Mouse (Mus musculus) adrenal gland, adult 2 months (tissue): Measurements from ENCODE around the gene Apobec2. TPM values are rescaled to one million over a fixed set of nuclear protein-coding genes. Genes with fewer than 3 reads are reported as not detected.

Experiments
- DNase-seq: peaks from one replicate; pipeline ENCODE4 v3.0.0; 2021
- polyA plus RNA-seq: library from polyadenylated mRNA; depleted of rRNA; stranded (reverse); fragments of >200 nt; gene quantifications from 2 replicates; pipeline ENCODE4 v1.2.3, GENCODE M21; 2012; rRNA removed
- total RNA-seq, 2 experiments: library from RNA; stranded (reverse); gene quantifications; 2 replicates each; pipeline ENCODE4 v1.2.3; 2021

Apobec2 gene
- total and polyA plus RNA-seq, 3 experiments = 0.28 to 2.0 (median 1.7) TPM

DNA sequence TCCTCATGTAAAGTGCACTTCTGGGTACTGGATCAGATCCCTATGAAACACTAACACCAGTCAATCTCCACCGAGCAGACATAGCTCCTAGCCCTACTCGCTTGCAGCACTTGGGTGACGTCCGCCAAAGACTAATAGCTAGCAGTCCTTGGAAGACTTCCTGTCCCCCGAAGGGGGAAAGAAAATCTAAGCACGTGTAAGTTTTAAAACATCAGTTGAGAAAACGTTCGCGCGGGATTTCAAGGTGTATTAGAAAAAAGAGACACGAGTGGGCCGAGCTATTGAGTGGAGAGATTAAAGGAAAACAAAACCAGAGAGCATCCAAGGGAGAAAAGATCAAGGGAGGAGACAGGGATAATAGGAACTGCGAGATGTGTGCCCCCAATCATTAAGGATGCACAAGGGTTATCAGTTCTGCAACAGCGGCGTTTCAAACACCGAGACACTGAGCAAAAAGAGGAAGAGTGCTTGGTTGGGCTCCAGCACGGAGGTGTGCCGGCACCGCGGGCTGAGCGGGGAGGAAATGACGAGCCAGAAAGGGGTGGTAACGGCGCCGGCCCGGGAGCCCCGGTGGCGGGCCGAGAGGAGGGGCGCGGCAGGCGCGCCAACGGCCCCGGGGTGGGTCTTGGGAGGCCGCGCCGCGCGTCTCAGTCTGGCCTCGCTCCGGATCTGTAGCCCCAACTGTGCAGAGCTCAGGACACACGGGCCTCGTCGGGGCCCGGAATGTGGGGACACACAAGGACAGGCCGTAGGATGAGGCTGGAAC, 24.0 kb downstream of the Apobec2 start:
- peak; percentile 86 for DNase-seq

DNA sequence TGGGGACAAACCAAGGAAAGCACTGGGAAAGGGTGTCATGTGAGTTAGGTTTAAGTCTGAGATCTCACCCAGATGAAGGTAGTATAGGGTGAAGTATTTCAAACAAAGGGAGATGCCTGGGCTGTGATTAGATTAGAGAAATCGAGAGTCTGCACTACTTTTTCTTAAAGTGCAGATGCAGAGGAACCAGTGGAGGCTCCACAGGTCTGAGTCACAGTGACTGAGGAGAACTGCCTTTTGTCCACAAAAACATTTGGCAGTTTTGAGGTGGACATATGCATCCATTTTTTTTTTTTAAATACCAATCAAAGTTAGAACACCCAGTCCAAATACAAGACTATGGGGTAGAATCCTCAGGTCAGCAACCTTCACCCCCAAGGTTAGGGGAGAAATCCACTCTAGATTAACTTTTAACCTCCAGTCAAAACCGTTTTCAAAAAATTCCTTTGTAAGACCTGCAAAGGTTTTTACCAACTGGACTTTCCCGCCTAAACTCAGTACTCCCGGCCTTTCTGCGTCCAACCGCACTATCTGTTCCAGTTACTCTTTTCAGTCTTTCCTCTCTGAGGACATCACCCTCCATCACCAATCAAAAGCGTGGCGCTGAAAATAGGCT, 24.7 kb downstream of the Apobec2 start:
- DNase-seq = no peak

DNA sequence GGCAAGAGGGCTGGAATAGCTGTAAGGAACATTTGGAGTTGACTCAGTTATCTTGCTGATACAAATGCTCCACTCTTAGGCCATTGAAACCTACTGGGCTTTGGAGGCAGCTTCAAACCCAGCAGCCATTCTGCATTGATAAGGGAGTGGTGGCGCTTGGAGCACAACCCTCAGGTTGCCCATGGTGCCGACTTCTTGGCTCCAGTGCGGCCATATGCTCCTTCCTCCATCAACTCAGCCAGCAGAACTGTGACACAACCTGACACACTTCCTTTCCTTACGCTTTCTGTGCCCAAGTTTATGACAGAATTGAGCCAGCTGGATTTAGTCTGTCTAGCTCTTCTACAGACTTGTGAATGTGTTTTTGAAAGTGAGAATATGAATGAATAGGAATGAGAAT, 25.6 kb downstream of the Apobec2 start:
- no peak for DNase-seq

DNA sequence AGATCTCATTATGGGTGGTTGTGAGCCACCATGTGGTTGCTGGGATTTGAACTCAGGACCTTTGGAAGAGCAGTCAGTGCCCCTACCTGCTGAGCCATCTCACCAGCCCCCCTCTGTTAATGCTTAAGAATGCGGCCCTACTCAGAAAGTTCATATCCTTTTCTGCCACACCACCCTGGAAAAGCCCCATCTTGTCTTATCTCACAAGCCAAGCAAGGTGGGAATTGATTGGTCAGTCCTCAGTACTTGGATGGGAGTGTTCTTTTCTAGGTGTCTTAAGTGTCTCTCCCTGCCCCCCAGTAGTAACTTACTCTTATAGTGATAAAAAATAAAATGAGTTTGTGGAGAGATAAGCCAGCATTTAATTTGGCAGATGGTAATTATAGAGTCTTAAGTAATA, 28.0 kb downstream of the Apobec2 start:
- no peak for DNase-seq

DNA sequence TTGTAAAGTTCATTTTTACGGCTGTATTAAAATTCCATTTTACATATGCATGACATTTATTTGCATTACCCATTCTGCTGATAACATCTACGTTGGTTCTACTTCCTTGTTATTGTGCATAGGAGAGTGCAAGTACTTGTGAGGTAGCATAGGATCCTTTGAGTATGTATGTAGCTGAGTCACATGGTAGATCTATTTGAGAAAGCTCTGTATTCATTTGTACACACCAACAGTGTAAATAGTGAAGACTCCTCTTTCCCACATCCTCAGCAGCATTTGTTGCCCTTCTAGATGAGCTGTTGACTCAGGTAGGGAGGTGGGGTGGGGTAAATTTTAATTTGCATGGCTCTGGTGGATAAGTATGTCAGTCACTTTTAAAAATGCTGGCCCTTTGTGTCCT, 28.9 kb downstream of the Apobec2 start:
- DNase-seq = no peak

DNA sequence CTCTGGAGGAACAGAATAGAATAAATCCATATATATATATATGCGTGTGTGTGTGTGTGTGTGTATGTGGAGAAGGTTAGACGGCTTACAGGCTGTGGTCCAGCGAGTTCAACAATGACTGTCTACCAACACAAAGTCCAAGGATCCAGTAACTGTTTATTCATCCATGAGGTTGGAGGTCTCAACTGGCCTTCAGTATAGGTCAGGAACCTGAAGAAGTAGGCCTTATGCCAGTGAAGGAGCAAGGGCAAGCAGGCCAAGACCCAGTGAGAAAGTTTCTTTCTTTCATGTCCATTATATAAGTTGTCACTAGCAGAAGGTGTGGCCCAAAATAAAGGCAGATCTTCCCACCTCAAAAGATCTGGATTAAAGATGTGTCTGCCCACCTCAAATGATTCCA, 30.0 kb downstream of the Apobec2 start:
- DNase-seq = no peak

DNA sequence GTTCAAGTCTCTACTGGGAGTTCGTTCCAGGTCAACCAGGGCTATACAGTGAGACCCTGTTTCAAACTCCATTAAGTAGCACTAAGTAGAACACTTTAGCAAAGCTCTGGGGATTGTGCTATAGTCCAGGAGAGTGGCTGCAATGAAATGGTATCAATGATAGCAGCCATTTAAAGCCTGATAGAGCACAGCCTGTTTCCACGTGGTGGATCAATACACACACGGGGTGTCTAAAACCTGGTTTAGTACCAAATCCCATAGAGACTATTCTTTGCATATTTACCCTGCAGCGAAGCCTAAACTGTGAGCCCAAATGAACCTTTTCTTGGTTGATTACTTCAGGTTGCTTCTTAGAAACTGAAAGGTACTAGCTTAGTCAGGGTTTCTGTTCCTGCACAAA, 31.0 kb downstream of the Apobec2 start:
- DNase-seq = no peak

DNA sequence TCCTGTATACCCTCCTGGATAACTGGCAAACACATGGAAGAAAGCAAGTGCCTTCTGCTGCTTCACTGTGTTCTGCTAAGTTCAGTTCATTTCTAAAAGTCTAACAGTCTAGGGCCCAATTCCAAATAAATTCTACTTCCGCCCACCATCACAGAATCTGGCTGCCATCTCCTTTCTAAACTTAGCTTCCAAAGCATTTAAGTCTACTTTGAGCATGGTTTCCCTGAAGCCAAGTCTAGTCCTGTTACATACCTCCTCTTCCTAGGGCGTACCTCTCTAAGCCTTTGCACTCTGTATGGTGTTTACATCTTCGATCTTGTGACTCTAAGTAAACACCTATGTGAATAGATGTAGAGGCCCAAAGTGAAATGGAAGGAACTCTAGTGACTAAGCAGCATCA, 40.1 kb downstream of the Apobec2 start:
- DNase-seq = no peak

DNA sequence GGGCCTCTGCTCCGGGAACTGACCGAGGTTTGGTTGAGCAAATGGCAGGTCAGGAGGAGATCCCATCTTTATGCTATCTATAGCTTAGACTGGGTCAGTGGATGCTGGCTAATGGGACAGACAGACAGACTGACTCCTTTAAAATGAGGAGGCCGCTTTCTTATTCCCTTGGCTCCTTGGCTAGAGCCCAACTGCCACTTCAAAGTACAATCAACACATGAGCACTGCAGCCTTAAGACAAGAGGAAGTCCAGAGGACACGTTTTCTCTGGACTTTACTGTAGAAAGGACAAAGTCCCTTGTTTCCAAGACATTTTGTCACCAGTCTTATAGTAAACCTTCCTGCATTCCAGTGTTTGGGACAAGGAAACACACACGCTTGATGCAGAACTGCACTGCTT, 41.3 kb downstream of the Apobec2 start:
- no peak for DNase-seq

DNA sequence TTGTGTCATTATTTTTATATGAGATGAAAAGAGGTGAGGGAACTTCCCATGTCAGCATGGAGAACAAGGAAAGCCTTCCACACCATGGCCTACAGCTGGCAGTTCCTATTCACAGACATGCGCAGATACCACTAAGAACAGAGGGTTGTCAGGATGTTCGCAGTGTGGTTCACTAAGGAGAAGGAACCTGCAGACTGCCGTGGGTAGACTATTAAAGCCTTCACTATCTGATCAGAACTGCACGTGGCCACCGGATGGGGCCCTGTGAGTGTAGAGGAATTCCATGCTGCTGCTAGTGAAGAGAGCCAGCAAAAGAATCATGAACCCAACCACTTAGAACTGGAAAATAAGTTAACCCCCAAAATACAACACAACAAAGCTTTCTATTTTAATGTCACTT, 43.3 kb downstream of the Apobec2 start:
- no peak for DNase-seq

DNA sequence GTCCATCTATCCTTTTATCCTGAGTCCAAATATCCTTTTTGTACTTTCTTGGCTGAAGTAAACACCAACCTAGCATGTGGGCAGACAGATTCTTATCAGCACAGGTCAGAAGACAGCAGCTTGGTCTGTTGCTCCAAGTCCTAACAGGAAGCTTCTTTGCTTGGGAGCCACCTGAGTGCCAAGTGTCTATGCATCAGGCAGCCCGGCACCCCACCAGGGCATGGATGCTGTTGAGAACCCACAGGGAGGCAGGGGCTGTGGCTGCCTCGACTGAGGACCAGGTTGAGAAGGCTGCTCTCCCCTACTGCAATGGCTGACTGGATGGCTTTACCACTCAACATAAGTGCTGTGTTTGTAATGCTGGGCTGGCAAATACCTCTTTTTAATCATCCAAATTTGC, 44.1 kb downstream of the Apobec2 start:
- DNase-seq = no peak

DNA sequence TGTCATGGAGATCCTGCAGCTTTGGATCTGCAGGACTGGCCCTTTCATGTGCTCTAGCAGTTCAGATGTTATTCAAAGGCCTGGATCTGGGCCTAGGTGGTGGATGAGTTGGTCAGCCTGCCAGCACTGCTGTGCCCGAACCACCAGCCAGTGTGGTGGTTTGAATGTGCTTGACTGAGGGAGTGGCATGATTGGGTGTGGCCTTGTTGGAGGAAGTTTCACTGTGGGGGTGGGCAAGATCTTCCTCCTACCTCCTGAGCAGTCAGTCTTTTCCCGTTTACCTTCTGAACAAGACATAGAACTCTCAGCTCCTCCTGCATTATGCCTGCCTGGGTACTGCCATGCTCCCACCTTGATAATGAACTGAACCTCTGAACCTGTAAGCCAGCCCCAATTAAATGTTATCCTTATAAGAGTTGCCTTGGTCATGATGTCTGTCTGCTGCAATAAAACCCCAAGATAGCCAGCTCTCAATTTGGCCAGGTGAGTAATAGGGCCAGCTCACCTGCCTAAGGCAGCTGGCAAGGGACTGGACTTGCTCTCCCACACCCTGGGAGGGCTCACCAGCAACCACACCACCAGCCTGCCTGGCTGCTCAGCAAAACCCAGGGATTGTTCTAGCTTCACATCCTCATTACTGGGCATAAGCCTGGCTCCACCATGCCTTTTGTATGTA, 46.8 kb downstream of the Apobec2 start:
- DNase-seq = no peak

DNA sequence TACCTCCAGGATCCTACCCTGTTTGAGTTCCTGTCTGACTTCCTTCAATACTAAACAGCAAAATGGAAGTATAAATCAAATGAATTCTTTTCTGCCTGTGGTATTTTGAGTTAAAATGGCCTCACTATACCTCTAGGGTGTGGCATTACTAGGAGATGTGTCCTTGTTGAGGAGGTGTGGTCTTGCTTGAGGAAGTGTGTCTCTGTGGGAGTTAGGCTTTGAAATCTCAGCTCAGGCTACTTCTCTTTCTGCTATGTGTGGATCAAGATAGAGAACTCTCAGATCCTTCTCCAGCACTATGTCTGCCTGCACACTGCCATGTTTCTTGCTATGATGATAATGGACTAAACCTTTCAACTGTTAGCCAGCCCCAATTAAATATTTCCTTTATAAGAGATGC, 53.7 kb downstream of the Apobec2 start:
- DNase-seq = no peak

DNA sequence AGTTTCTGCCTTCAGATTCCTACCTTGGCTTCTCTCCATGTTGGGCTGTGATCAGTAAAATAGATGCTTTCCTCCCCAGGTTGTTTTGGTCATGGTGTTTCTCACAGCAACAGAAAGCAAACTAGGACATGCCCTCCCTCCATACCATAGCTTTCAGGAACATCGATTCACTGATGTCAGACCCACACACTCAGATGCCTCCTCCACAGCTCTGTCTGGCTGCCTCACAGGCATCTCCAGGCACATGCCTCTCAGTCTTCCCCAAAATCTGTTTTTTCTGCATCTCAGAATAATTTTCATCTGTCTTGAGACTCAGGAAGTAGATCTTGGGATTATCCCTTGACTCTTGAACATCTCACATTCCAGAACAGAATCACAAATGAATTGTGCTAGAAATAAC, 56.6 kb downstream of the Apobec2 start:
- DNase-seq = no peak

DNA sequence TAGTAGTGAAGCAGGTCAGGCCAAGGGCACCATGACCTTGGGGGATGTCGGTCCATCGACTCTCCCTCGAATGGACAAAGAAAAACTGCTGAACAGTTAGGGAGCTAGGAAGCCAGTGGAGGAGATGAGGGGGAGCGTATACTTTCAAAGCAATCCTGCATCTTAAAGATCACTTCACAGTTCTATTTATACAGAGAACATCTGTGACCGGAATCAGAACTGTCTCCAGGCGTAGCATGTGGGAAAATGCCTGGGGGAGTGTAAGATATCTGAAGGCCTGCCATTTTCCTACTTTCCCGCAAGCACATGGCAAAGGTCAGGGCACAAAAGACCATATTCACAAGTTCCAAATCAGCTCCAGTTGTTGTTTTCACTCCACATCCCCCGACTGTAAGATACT, 59.7 kb downstream of the Apobec2 start:
- DNase-seq = no peak

DNA sequence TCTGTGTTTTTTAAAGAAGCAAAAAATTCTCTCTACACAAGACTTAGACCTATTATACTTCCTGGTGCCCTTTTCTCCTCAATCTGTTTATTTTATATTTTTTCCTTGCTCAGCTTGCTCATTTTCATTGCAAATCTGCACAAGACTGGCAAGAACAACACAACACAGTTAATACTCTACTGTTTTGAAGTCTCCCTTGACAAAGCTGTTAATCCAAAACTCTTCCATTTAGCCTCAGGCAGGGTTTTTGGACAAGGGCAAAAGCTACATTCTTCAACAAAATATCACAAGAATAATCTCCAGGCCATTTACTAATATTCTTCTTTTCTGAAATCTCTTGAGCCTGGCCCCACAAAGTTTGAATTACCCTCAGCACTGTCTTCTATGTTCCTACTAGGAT, 61.1 kb downstream of the Apobec2 start:
- no peak for DNase-seq

Other genes with a start within 250 kb of the Apobec2 start
- under 1 TPM; 0.17 to 0.24 TPM for gene Trem1, start 200.2 kb downstream of the Apobec2 start, total RNA-seq
- gene Trem1, start 200.2 kb downstream of the Apobec2 start, polyA plus RNA-seq = not detected in 2 replicates
- under 1 TPM in 1 of 2 experiments, not detected in 1; 0.48 TPM for gene Trem3, start 185.2 kb downstream of the Apobec2 start, total RNA-seq
- gene Trem3, start 185.2 kb downstream of the Apobec2 start, polyA plus RNA-seq = not detected in 2 replicates
- 1 to 10 TPM in 1 of 2 experiments, under 1 TPM in 1; 0.23 to 1.2 TPM for gene Treml4, start 168.6 kb downstream of the Apobec2 start, total RNA-seq
- 1.0 and 1.3 TPM in 2 replicates for gene Treml4, start 168.6 kb downstream of the Apobec2 start, polyA plus RNA-seq
- under 1 TPM; 0.20 to 0.38 TPM for gene Treml2, start 133.4 kb downstream of the Apobec2 start, total RNA-seq
- gene Treml2, start 133.4 kb downstream of the Apobec2 start, polyA plus RNA-seq = 0.26 and 0.42 TPM in 2 replicates
- gene B430306N03Rik, start 116.8 kb downstream of the Apobec2 start, total RNA-seq = under 1 TPM; 0.14 to 0.43 TPM
- 0.10 and 0.19 TPM in 2 replicates for gene B430306N03Rik, start 116.8 kb downstream of the Apobec2 start, polyA plus RNA-seq
- gene Trem2, start 86.5 kb downstream of the Apobec2 start, total RNA-seq = 1 to 10 TPM; 3.4 to 5.3 TPM
- 9.4 and 12.2 TPM in 2 replicates for gene Trem2, start 86.5 kb downstream of the Apobec2 start, polyA plus RNA-seq
- gene Treml1, start 73.0 kb downstream of the Apobec2 start, total RNA-seq = under 1 TPM in 1 of 2 experiments, not detected in 1; 0.48 TPM
- 0.33 and 0.42 TPM in 2 replicates for gene Treml1, start 73.0 kb downstream of the Apobec2 start, polyA plus RNA-seq
- gene Nfya, start 23.0 kb downstream of the Apobec2 start, total RNA-seq = 10 to 100 TPM; 26.4 to 41.3 TPM
- 45.1 and 55.8 TPM in 2 replicates for gene Nfya, start 23.0 kb downstream of the Apobec2 start, polyA plus RNA-seq
- gene Oard1, start 22.9 kb downstream of the Apobec2 start, total RNA-seq = 10 to 100 TPM; 14.6 to 19.6 TPM
- 2.5 TPM in 2 replicates for gene Oard1, start 22.9 kb downstream of the Apobec2 start, polyA plus RNA-seq
- not detected for gene Tspo2, start 18.6 kb upstream of the Apobec2 start, total RNA-seq
- not detected in 2 replicates for gene Tspo2, start 18.6 kb upstream of the Apobec2 start, polyA plus RNA-seq
- gene Unc5cl, start 22.0 kb upstream of the Apobec2 start, total RNA-seq = not detected
- not detected in 2 replicates for gene Unc5cl, start 22.0 kb upstream of the Apobec2 start, polyA plus RNA-seq